Mouse (Mus musculus): Measurements from ENCODE around the gene Tmem141. TPM values are rescaled to one million over a fixed set of nuclear protein-coding genes. Genes with fewer than 3 reads are reported as not detected.

Gene Tmem141
- polyA plus RNA-seq, 1 experiment, result 32.6 TPM

GRCm38 (mm10) chr2:25628738-25629137 lies 6.9 kb upstream of the Tmem141 start:
- Histone ChIP-seq H3K4me2 (ENCODE audit: low read depth) (no peak overlapping the region), H3K36me3 (ENCODE audit: control insufficient read depth, insufficient read depth) (no peaks in the 10 kb centered on the region), H3K27me3 (ENCODE audit: control insufficient read depth, insufficient read depth, insufficient read length) (peaks cover 41% of the 10 kb centered on the region), H3K4me3 (no peak overlapping the region), H3K79me2 (ENCODE audit: control insufficient read depth, insufficient read depth) (no peaks in the 10 kb centered on the region), H3ac (ENCODE audit: control insufficient read depth, insufficient read length) (no peak overlapping the region)
- TF ChIP-seq MYOD1 (IDR thresholded peaks at IDR 0.05; ENCODE audit: control insufficient read depth in 1 of 3, insufficient read length in 2 of 3, low read depth in 2 of 3) (no peak), POLR2AphosphoS2 (IDR thresholded peaks at IDR 0.05; ENCODE audit: insufficient read length, low read depth) (no peak), TCF12 (IDR thresholded peaks at IDR 0.05; ENCODE audit: insufficient read depth, poor library complexity, severe bottlenecking) (no peak), MAX (IDR thresholded peaks at IDR 0.05; ENCODE audit: low read depth) (no peak), REST (IDR thresholded peaks at IDR 0.05; ENCODE audit: insufficient read depth, insufficient read length) (no peak), POLR2A (IDR thresholded peaks at IDR 0.05; ENCODE audit: insufficient read length, low read depth) (no peak), TCF3 (IDR thresholded peaks at IDR 0.05; ENCODE audit: insufficient read length, low read depth) (no peak), MYOG (IDR thresholded peaks at IDR 0.05; ENCODE audit: control insufficient read depth in 1 of 3, insufficient read depth in 1 of 3, insufficient read length in 2 of 3, low read depth in 2 of 3) (no peak), USF1 (IDR thresholded peaks at IDR 0.05; ENCODE audit: low read depth) (no peak), CEBPB (IDR thresholded peaks at IDR 0.05; ENCODE audit: insufficient read depth, poor library complexity, severe bottlenecking) (no peak), SRF (IDR thresholded peaks at IDR 0.05; ENCODE audit: control insufficient read depth, insufficient read length, low read depth) (no peak), E2F4 (IDR thresholded peaks at IDR 0.05; ENCODE audit: insufficient read depth) (no peak)

GRCm38 (mm10) chr2:25627811-25628210 lies 6.0 kb upstream of the Tmem141 start, which contains the start of gene Fcna:
Gene Fcna, minus strand, starts transcription at chr2:25628030.
- Histone ChIP-seq H3K4me3 (no peak within 1 kb of the TSS), H3K79me2 (ENCODE audit: control insufficient read depth, insufficient read depth) (no peaks in the 10 kb centered on the region), H3ac (ENCODE audit: control insufficient read depth, insufficient read length) (no peak within 1 kb of the TSS), H3K36me3 (ENCODE audit: control insufficient read depth, insufficient read depth) (no peaks in the 10 kb centered on the region), H3K27me3 (ENCODE audit: control insufficient read depth, insufficient read depth, insufficient read length) (peaks cover 46% of the 10 kb centered on the region), H3K4me2 (ENCODE audit: low read depth) (no peak within 1 kb of the TSS)
- no peak for TF ChIP-seq POLR2A (IDR thresholded peaks at IDR 0.05; ENCODE audit: insufficient read length, low read depth)
- TF ChIP-seq TCF12 (IDR thresholded peaks at IDR 0.05; ENCODE audit: insufficient read depth, poor library complexity, severe bottlenecking), result no peak
- TF ChIP-seq E2F4 (IDR thresholded peaks at IDR 0.05; ENCODE audit: insufficient read depth), result no peak
- TF ChIP-seq REST (IDR thresholded peaks at IDR 0.05; ENCODE audit: insufficient read depth, insufficient read length), result no peak
- TF ChIP-seq MAX (IDR thresholded peaks at IDR 0.05; ENCODE audit: low read depth), result no peak
- no peak for TF ChIP-seq MYOG (IDR thresholded peaks at IDR 0.05; ENCODE audit: control insufficient read depth in 1 of 3, insufficient read depth in 1 of 3, insufficient read length in 2 of 3, low read depth in 2 of 3)
- no peak for TF ChIP-seq TCF3 (IDR thresholded peaks at IDR 0.05; ENCODE audit: insufficient read length, low read depth)
- TF ChIP-seq MYOD1 (IDR thresholded peaks at IDR 0.05; ENCODE audit: control insufficient read depth in 1 of 3, insufficient read length in 2 of 3, low read depth in 2 of 3), result no peak
- TF ChIP-seq CEBPB (IDR thresholded peaks at IDR 0.05; ENCODE audit: insufficient read depth, poor library complexity, severe bottlenecking), result no peak
- TF ChIP-seq USF1 (IDR thresholded peaks at IDR 0.05; ENCODE audit: low read depth), result no peak
- TF ChIP-seq SRF (IDR thresholded peaks at IDR 0.05; ENCODE audit: control insufficient read depth, insufficient read length, low read depth), result no peak
- no peak for TF ChIP-seq POLR2AphosphoS2 (IDR thresholded peaks at IDR 0.05; ENCODE audit: insufficient read length, low read depth)

GRCm38 (mm10) chr2:25625986-25626385 lies 4.2 kb upstream of the Tmem141 start:
- peaks cover 46% of the 10 kb centered on the region for H3K27me3 ChIP-seq (ENCODE audit: control insufficient read depth, insufficient read depth, insufficient read length)
- H3ac ChIP-seq (ENCODE audit: control insufficient read depth, insufficient read length), result no peak overlapping the region
- no peak overlapping the region for H3K4me2 ChIP-seq (ENCODE audit: low read depth)
- TF ChIP-seq POLR2A (IDR thresholded peaks at IDR 0.05; ENCODE audit: insufficient read length, low read depth) (no peak), MYOD1 (IDR thresholded peaks at IDR 0.05; ENCODE audit: control insufficient read depth in 1 of 3, insufficient read length in 2 of 3, low read depth in 2 of 3) (no peak), MAX (IDR thresholded peaks at IDR 0.05; ENCODE audit: low read depth) (no peak), USF1 (IDR thresholded peaks at IDR 0.05; ENCODE audit: low read depth) (no peak), E2F4 (IDR thresholded peaks at IDR 0.05; ENCODE audit: insufficient read depth) (no peak), SRF (IDR thresholded peaks at IDR 0.05; ENCODE audit: control insufficient read depth, insufficient read length, low read depth) (no peak), CEBPB (IDR thresholded peaks at IDR 0.05; ENCODE audit: insufficient read depth, poor library complexity, severe bottlenecking) (no peak), TCF3 (IDR thresholded peaks at IDR 0.05; ENCODE audit: insufficient read length, low read depth) (no peak)
- H3K36me3 ChIP-seq (ENCODE audit: control insufficient read depth, insufficient read depth), result no peaks in the 10 kb centered on the region
- no peaks in the 10 kb centered on the region for H3K79me2 ChIP-seq (ENCODE audit: control insufficient read depth, insufficient read depth)
- no peak overlapping the region for H3K4me3 ChIP-seq

GRCm38 (mm10) chr2:25620852-25621228 lies 965 bp downstream of the Tmem141 start:
- H3K4me3 ChIP-seq, result peak overlapping the region; percentile 23
- peaks cover 49% of the 10 kb centered on the region for H3K27me3 ChIP-seq (ENCODE audit: control insufficient read depth, insufficient read depth, insufficient read length)
- H3K79me2 ChIP-seq (ENCODE audit: control insufficient read depth, insufficient read depth), result no peaks in the 10 kb centered on the region
- peak overlapping the region; percentile 79 for H3K4me2 ChIP-seq (ENCODE audit: low read depth)
- no peaks in the 10 kb centered on the region for H3K36me3 ChIP-seq (ENCODE audit: control insufficient read depth, insufficient read depth)
- TF ChIP-seq MAX (IDR thresholded peaks at IDR 0.05; ENCODE audit: low read depth) (no peak), MYOG (IDR thresholded peaks at IDR 0.05; ENCODE audit: control insufficient read depth in 1 of 3, insufficient read depth in 1 of 3, insufficient read length in 2 of 3, low read depth in 2 of 3) (no peak), E2F4 (IDR thresholded peaks at IDR 0.05; ENCODE audit: insufficient read depth) (no peak), SRF (IDR thresholded peaks at IDR 0.05; ENCODE audit: control insufficient read depth, insufficient read length, low read depth) (no peak)
- H3ac ChIP-seq (ENCODE audit: control insufficient read depth, insufficient read length), result no peak overlapping the region

GRCm38 (mm10) chr2:25620386-25620785 lies 1.4 kb downstream of the Tmem141 start:
- Histone ChIP-seq H3K4me3 (no peak overlapping the region), H3K4me2 (ENCODE audit: low read depth) (no peak overlapping the region), H3K36me3 (ENCODE audit: control insufficient read depth, insufficient read depth) (no peaks in the 10 kb centered on the region), H3ac (ENCODE audit: control insufficient read depth, insufficient read length) (no peak overlapping the region), H3K79me2 (ENCODE audit: control insufficient read depth, insufficient read depth) (no peaks in the 10 kb centered on the region), H3K27me3 (ENCODE audit: control insufficient read depth, insufficient read depth, insufficient read length) (peaks cover 51% of the 10 kb centered on the region)
- TF ChIP-seq TCF12 (IDR thresholded peaks at IDR 0.05; ENCODE audit: insufficient read depth, poor library complexity, severe bottlenecking), result no peak

All from myocyte (in vitro differentiated cells).